Mouse (Mus musculus): Measurements from ENCODE around the gene Carmil2. TPM values are rescaled to one million over a fixed set of nuclear protein-coding genes. Genes with fewer than 3 reads are reported as not detected.
A peak's percentile ranks its signal among the peaks of the same experiment; 100 is the strongest.

Gene Carmil2
- polyA plus RNA-seq, 1 experiment from 2014 or later, result 0.27 TPM

DNA sequence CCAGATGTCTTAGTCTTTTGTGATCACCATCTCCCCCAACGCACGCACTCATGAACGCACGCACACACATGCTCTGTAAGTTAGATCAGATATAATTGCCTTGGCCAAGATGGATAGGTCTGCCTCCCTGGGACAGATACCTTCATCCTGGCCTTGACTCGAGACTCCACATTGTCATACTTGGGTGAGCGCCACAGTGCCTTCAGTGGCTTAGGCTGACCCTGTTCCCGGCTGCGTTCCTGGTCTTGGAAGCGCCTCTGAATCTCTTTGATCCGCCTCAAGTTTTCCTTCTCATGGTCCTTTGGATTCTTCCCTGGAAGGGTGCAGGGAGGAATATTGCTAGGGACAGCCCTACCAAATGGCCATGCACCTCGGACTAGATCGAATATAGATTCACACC is 20.4 kb downstream of the Carmil2 start:
- H3K36me3 ChIP-seq (ENCODE audit: control insufficient read depth, insufficient read depth, low read length), result peaks cover 3% of the 10 kb centered on the region; the same call in 1 of the 2 replicates
- H3K27ac ChIP-seq (ENCODE audit: low read depth, low read length), result no peak overlapping the region
- ATAC-seq (replicated peaks; ENCODE audit: insufficient number of reproducible peaks, low FRiP score, low TSS enrichment), result no peak
- 0 out of 2 replicates have a peak overlapping the region, but pooled peaks have one; percentile 57 for H3K4me3 ChIP-seq (ENCODE audit: low read depth, low read length)
- no peaks in the 10 kb centered on the region for H3K9me3 ChIP-seq (replicated peaks; ENCODE audit: control insufficient read depth, low read length)
- no peak overlapping the region; the same call in 1 of the 2 replicates for H3K4me2 ChIP-seq
- no peak overlapping the region for H3K9ac ChIP-seq (ENCODE audit: low read depth, low read length)
- H3K4me1 ChIP-seq (ENCODE audit: control insufficient read depth, insufficient read depth, low read length), result peaks cover 8% of the 10 kb centered on the region
- no peaks in the 10 kb centered on the region for H3K27me3 ChIP-seq (ENCODE audit: control insufficient read depth, insufficient read depth, low read length)
- 81% methylated on average over 12 of the region's 12 CpGs for WGBS (ENCODE audit: insufficient replicate concordance)

DNA sequence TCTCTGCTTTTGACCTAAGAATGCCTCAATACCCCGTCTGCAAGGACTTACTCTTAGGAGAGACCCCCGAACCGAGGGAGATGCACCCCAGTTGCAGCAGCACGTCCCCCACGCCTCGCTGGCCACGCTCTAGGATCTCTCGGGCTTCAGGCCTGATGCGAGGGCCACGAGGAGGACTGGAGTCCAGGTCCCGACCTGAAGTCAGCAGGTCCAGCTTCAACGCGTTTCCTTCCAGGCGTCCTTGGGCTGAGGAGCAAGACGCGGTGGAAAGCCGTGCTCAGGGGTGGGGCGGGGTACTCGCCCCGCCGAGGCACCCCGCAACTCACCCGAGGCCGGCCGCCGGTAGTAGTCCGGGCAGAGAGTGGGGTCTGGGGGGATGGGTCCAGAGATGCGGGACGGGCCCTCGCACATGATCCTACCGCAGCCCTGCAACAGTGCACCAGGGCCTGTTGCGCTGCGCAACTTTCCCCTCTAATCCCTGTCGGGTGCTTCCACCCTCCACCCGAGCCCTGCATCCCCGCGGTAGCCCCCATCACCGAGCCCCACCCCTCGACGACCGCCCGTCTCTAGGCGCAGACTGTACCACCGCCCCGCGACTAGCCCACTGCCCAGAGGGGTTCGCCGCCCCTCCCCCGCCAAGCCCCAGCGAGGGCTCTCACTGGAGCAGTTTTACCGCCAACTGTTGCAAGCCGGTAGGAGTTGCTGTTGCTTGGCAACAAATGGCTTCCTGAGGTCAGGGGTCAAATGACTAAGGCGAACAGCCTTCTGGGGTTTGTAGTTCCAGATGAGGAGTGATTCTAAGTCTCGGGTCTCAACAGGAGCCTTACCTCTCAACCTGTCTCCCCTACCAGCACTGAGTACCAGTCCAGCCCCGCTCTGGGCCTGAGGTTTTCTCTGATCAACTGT is 21.7 kb downstream of the Carmil2 start, which contains the start of the genes 4933405L10Rik and Enkd1:
TSS of gene 4933405L10Rik (plus strand) at position 158 of the 906 bp plus-strand sequence.
TSS of gene Enkd1 (minus strand) at position 713 of the 906 bp plus-strand sequence.
- Histone ChIP-seq H3K36me3 (ENCODE audit: control insufficient read depth, insufficient read depth, low read length) (peaks cover 3% of the 10 kb centered on the region; the same call in 1 of the 2 replicates), H3K4me2 (peak within 1 kb of the TSS; percentile 79), H3K27ac (ENCODE audit: low read depth, low read length) (no peak within 1 kb of the TSS), H3K9ac (ENCODE audit: low read depth, low read length) (peak within 1 kb of the TSS; percentile 56), H3K4me3 (ENCODE audit: low read depth, low read length) (peak within 1 kb of the TSS; percentile 57), H3K27me3 (ENCODE audit: control insufficient read depth, insufficient read depth, low read length) (no peaks in the 10 kb centered on the region), H3K9me3 (replicated peaks; ENCODE audit: control insufficient read depth, low read length) (no peaks in the 10 kb centered on the region), H3K4me1 (ENCODE audit: control insufficient read depth, insufficient read depth, low read length) (peaks cover 2% of the 10 kb centered on the region; the same call in 1 of the 2 replicates)
- under 1% methylated on average over 55 of the region's 55 CpGs for WGBS (ENCODE audit: insufficient replicate concordance)
- ATAC-seq (replicated peaks; ENCODE audit: insufficient number of reproducible peaks, low FRiP score, low TSS enrichment), result peak; percentile 59

DNA sequence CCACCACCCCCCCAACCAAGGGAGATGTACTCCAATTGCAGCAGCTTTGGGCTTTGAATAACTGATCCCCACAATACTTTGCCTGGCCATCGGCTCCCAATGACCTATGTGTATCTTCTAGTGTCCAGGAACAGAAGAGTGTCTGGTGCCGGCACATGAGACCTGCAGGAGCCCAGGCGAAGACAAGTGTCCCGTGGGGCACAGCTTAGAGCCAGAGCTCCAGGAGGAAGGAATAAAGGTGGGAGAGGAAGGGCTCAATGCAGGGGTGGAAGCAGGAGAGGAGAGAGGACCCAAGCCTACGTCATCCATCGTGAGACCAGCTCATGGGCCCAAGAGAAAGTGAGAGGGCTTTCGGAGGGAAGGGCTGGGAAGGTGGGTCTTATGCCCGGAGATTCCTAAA is 22.6 kb downstream of the Carmil2 start:
- Histone ChIP-seq H3K27ac (ENCODE audit: low read depth, low read length) (no peak overlapping the region), H3K27me3 (ENCODE audit: control insufficient read depth, insufficient read depth, low read length) (no peaks in the 10 kb centered on the region), H3K9ac (ENCODE audit: low read depth, low read length) (no peak overlapping the region), H3K36me3 (ENCODE audit: control insufficient read depth, insufficient read depth, low read length) (no peaks in the 10 kb centered on the region; the same call in 1 of the 2 replicates), H3K4me1 (ENCODE audit: control insufficient read depth, insufficient read depth, low read length) (peaks cover 2% of the 10 kb centered on the region; the same call in 1 of the 2 replicates), H3K4me3 (ENCODE audit: low read depth, low read length) (no peak overlapping the region), H3K9me3 (replicated peaks; ENCODE audit: control insufficient read depth, low read length) (no peaks in the 10 kb centered on the region), H3K4me2 (no peak overlapping the region)
- 90% methylated on average over 8 of the region's 8 CpGs for WGBS (ENCODE audit: insufficient replicate concordance)
- no peak for ATAC-seq (replicated peaks; ENCODE audit: insufficient number of reproducible peaks, low FRiP score, low TSS enrichment)

DNA sequence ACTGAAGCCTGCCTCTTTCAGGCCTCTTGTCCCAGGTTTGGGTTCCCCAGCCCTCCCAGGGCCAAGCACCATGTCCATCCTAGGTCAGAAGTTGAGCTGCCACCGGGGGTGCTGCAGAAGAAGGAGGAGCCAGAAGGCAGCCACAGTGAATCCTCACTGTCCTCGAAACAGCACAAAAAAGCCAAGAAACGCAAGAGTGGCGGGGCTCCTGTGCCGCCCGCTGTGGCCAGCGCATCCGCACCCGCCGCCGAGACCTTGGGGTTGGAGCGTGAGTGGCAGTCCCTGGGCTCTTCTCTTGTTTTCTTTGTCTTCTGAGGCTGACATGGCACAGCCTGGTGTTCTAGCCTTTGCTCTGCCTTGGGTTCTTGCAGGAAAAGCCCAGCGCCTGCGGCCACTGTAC is 23.2 kb downstream of the Carmil2 start:
- H3K9ac ChIP-seq (ENCODE audit: low read depth, low read length), result no peak overlapping the region
- H3K36me3 ChIP-seq (ENCODE audit: control insufficient read depth, insufficient read depth, low read length), result no peaks in the 10 kb centered on the region
- H3K4me1 ChIP-seq (ENCODE audit: control insufficient read depth, insufficient read depth, low read length), result peaks cover 2% of the 10 kb centered on the region; the same call in 1 of the 2 replicates
- no peak overlapping the region for H3K4me3 ChIP-seq (ENCODE audit: low read depth, low read length)
- H3K27me3 ChIP-seq (ENCODE audit: control insufficient read depth, insufficient read depth, low read length), result no peaks in the 10 kb centered on the region
- H3K9me3 ChIP-seq (replicated peaks; ENCODE audit: control insufficient read depth, low read length), result no peaks in the 10 kb centered on the region
- no peak overlapping the region for H3K27ac ChIP-seq (ENCODE audit: low read depth, low read length)
- no peak for ATAC-seq (replicated peaks; ENCODE audit: insufficient number of reproducible peaks, low FRiP score, low TSS enrichment)
- WGBS (ENCODE audit: insufficient replicate concordance), result 72% methylated on average over 14 of the region's 14 CpGs
- H3K4me2 ChIP-seq, result no peak overlapping the region

DNA sequence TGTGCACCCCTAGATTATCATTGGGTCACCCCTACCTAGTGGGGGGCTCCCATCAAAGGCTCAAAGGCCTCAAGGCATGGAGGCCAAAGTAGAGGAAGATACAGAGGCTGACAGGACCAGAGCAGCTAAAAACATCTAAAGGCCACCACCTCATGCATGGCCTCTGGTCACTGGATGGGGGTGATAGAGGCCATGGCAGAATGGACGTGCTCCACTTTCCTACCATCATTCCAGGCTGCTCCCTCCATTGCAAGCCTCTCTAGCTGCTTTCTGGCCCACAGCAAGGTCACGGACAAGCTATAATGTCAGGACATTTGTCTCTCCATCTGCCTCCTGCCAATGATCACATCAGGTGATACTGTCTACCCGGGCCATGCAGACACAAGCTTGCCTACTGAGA is 26.2 kb downstream of the Carmil2 start:
- ATAC-seq (replicated peaks; ENCODE audit: insufficient number of reproducible peaks, low FRiP score, low TSS enrichment), result no peak
- Histone ChIP-seq H3K4me1 (ENCODE audit: control insufficient read depth, insufficient read depth, low read length) (peaks cover 3% of the 10 kb centered on the region; the same call in 1 of the 2 replicates), H3K36me3 (ENCODE audit: control insufficient read depth, insufficient read depth, low read length) (0 out of 2 replicates have a peak, but pooled peaks cover 4% of the 10 kb centered on the region), H3K27me3 (ENCODE audit: control insufficient read depth, insufficient read depth, low read length) (no peaks in the 10 kb centered on the region), H3K9ac (ENCODE audit: low read depth, low read length) (no peak overlapping the region), H3K9me3 (replicated peaks; ENCODE audit: control insufficient read depth, low read length) (no peaks in the 10 kb centered on the region), H3K4me3 (ENCODE audit: low read depth, low read length) (no peak overlapping the region), H3K4me2 (no peak overlapping the region), H3K27ac (ENCODE audit: low read depth, low read length) (no peak overlapping the region)
- WGBS (ENCODE audit: insufficient replicate concordance), result 74% methylated on average over 3 of the region's 3 CpGs

DNA sequence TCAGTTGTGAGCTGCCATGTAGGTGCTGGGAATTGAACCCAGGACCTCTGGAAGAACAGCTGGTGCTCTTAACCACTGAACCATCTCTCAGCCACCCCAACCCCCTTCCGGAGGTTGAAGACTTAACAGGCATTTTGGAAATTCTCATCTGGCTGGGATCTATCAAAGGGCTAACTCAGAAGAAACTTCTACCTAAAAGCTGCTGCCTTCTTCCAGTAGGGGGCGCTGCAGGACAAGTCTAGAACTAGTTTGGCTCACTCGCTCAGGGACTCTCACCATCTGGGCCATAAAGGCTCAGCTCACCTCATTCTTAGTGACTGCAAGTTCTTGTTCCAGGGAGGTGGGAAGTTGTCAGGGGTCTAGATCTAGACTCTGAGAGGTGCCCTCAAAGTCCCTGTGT is 28.1 kb downstream of the Carmil2 start:
- 0 out of 2 replicates have a peak, but pooled peaks cover 3% of the 10 kb centered on the region for H3K4me1 ChIP-seq (ENCODE audit: control insufficient read depth, insufficient read depth, low read length)
- no peak overlapping the region for H3K9ac ChIP-seq (ENCODE audit: low read depth, low read length)
- H3K4me2 ChIP-seq, result no peak overlapping the region
- no peaks in the 10 kb centered on the region for H3K9me3 ChIP-seq (replicated peaks; ENCODE audit: control insufficient read depth, low read length)
- ATAC-seq (replicated peaks; ENCODE audit: insufficient number of reproducible peaks, low FRiP score, low TSS enrichment), result no peak
- H3K27me3 ChIP-seq (ENCODE audit: control insufficient read depth, insufficient read depth, low read length), result no peaks in the 10 kb centered on the region
- 0 out of 2 replicates have a peak, but pooled peaks cover 4% of the 10 kb centered on the region for H3K36me3 ChIP-seq (ENCODE audit: control insufficient read depth, insufficient read depth, low read length)
- no peak overlapping the region for H3K4me3 ChIP-seq (ENCODE audit: low read depth, low read length)
- WGBS (ENCODE audit: insufficient replicate concordance), result 5% methylated on average over 3 of the region's 3 CpGs
- H3K27ac ChIP-seq (ENCODE audit: low read depth, low read length), result no peak overlapping the region

DNA sequence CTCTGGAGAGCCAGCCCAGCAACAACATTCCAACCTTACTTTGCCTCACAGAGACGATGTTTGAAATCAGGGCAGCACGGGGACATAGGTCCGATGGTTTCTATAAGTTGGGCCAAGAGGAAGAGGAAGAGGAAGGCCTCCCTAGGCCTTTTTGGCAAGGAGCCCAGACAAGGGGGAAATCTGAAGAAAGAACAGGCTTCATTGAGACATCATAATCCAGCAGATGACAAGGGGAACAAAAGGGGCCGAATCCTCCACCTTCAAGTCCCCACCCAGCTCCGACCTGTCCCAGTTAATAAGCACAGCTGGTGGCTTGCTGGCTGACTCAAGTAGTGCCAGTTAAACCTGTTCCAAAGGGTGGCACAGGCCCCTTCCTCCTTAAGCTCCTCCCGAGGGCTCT is 29.0 kb downstream of the Carmil2 start:
- no peak overlapping the region for H3K9ac ChIP-seq (ENCODE audit: low read depth, low read length)
- 0 out of 2 replicates have a peak, but pooled peaks cover 3% of the 10 kb centered on the region for H3K4me1 ChIP-seq (ENCODE audit: control insufficient read depth, insufficient read depth, low read length)
- WGBS (ENCODE audit: insufficient replicate concordance), result 65% methylated on average over 6 of the region's 6 CpGs
- H3K27me3 ChIP-seq (ENCODE audit: control insufficient read depth, insufficient read depth, low read length), result no peaks in the 10 kb centered on the region
- H3K4me3 ChIP-seq (ENCODE audit: low read depth, low read length), result no peak overlapping the region
- ATAC-seq (replicated peaks; ENCODE audit: insufficient number of reproducible peaks, low FRiP score, low TSS enrichment), result no peak
- no peaks in the 10 kb centered on the region for H3K9me3 ChIP-seq (replicated peaks; ENCODE audit: control insufficient read depth, low read length)
- H3K36me3 ChIP-seq (ENCODE audit: control insufficient read depth, insufficient read depth, low read length), result 0 out of 2 replicates have a peak, but pooled peaks cover 4% of the 10 kb centered on the region
- 0 out of 2 replicates have a peak overlapping the region, but pooled peaks have one; percentile 15 for H3K27ac ChIP-seq (ENCODE audit: low read depth, low read length)
- H3K4me2 ChIP-seq, result no peak overlapping the region

DNA sequence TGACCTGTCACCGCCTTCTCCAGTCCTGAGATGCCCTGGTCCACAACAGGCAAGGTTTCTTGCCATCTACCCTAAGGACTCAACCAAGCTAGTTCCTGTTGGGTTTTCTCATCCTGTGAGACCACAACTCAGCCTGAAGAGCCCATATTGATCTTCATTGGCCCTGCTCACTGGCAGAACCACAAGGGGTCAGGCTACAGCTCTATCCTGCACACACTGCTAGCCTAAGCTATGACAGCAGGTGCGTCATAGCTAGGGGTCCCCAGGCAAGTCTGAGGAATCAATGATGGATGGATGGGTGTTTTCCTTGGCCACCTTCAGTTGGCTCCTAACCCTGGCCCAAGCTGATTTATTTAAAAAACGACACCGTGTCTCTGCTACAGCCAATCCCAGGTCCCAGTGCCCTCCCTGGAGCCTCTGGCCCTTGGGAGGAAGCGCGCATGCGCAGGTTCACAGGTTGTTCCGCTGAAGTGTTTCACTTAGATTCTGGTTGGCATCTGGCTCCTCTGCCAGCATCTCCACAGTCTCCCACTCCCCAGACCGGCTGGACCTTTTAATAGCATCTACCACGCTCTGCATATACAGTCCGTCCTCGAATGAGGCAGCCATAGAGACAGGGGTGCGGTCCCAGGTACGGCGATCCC is 30.4 kb downstream of the Carmil2 start:
- Histone ChIP-seq H3K27ac (ENCODE audit: low read depth, low read length) (no peak overlapping the region), H3K27me3 (ENCODE audit: control insufficient read depth, insufficient read depth, low read length) (no peaks in the 10 kb centered on the region), H3K4me1 (ENCODE audit: control insufficient read depth, insufficient read depth, low read length) (0 out of 2 replicates have a peak, but pooled peaks cover 3% of the 10 kb centered on the region), H3K4me3 (ENCODE audit: low read depth, low read length) (no peak overlapping the region), H3K4me2 (no peak overlapping the region), H3K36me3 (ENCODE audit: control insufficient read depth, insufficient read depth, low read length) (0 out of 2 replicates have a peak, but pooled peaks cover 4% of the 10 kb centered on the region), H3K9me3 (replicated peaks; ENCODE audit: control insufficient read depth, low read length) (no peaks in the 10 kb centered on the region), H3K9ac (ENCODE audit: low read depth, low read length) (no peak overlapping the region)
- WGBS (ENCODE audit: insufficient replicate concordance), result 89% methylated on average over 15 of the region's 15 CpGs
- ATAC-seq (replicated peaks; ENCODE audit: insufficient number of reproducible peaks, low FRiP score, low TSS enrichment), result no peak

Data from heart, embryonic 11.5 days (tissue).